Mouse (Mus musculus) brain, embryonic 14.5 days (tissue): ENCODE results near the gene Gm5741.

Source experiments
- CTCF ChIP-seq: fragments of 200-500 bp; IDR thresholded peaks from 2 replicates; pipeline ENCODE4 v1.5.1; 2012; ENCODE audit warnings: inconsistent platforms, mild to moderate bottlenecking, moderate library complexity, borderline replicate concordance; ENCODE audit not compliant: insufficient read depth, insufficient read length; ENCODE audit errors: extremely low read depth
- POLR2A ChIP-seq: fragments of 200-500 bp; IDR thresholded peaks from 2 replicates; pipeline ENCODE4 v1.6.1; 2012; ENCODE audit warnings: mild to moderate bottlenecking, inconsistent platforms, borderline replicate concordance; ENCODE audit not compliant: poor library complexity, insufficient read depth, insufficient read length, severe bottlenecking; ENCODE audit errors: extremely low read depth

DNA sequence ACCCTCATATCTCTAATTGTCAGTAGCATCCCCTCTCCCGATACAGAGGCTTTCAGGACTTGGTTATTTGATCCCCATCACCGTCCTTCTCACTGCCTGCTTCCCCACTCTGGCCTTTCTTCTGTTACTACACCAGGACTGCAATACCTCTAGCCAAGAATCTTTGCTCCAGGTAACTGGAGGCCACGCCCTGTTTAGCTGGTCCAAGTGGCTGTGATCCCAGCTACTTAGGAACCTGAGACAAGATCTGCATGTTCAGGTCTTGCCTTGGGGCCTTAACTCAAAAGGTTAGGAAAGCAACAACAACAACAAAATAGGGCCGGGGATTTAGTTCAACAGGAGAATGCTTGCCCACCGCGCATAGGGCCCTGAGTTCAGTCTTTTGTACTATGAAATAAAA lies 24.2 kb downstream of the Gm5741 start:
- TF ChIP-seq POLR2A (no peak), CTCF (no peak)
